Mouse (Mus musculus): ENCODE results near the gene Rubcnl.

Gene Rubcnl

DNA sequence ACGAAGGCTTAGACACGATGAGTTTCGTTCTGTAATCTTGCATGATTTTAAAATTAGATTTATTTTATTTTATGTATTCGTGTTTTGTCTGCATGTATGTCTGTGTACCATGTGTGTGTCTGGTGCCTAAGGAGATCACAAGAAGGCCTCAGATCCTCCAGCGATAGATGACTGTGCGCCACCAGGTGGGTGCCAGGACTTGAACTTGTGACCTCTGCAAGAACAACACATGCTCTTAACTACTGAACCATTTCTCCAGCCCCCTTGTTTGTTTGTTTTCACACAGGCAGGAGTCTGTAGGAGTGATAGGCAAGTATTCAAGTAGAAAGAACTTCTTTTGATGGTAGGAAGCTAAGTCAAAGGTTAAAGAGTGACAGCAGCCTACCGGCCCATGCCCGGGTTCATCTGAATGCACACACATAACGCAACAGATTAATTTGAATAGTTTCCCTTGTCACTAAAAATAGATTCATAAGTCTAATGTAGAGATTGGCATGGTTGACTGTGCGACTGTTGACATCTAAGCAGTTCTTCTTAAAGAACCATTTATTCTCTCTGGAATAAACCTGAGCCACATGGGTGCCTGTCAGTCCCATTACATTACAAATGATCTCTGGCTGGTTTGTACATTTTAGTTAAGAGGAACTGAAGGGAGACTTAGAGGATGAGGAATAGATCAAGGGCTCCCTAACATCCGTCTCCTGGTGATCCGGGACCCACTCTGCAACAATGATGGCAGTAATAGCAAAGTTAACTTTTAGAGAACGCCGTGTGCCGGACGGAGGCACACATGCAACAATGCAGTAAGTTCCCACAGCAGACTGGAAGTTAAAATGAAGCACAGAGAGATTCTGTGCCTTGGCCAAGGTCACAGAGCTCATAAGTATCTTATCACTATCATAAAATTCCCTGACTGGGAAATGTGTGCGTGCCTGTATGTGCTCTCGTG, 2.3 kb downstream of the Rubcnl start:
- DNase-seq (ENCODE audit: low spot score), result no peak

DNA sequence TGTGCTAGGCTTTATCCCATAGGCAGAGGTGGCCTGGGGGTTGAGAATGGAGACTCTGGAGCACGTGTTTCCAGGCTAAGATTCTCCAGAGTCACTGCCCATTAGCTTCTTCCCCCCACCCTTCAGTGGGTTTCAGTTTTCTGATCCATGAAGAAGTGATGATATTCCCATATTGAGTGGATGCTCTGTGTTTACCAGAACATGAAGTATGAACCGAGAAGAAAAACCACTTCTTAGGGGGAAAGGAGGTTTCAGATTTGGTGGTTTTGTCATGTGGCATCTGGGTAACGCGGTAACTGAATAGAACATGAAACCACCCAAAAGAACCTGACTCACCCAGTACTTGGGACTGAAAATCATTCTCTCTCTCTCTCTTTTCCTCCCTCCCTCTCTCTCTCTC, 3.0 kb downstream of the Rubcnl start:
- DNase-seq (ENCODE audit: low spot score), result no peak

DNA sequence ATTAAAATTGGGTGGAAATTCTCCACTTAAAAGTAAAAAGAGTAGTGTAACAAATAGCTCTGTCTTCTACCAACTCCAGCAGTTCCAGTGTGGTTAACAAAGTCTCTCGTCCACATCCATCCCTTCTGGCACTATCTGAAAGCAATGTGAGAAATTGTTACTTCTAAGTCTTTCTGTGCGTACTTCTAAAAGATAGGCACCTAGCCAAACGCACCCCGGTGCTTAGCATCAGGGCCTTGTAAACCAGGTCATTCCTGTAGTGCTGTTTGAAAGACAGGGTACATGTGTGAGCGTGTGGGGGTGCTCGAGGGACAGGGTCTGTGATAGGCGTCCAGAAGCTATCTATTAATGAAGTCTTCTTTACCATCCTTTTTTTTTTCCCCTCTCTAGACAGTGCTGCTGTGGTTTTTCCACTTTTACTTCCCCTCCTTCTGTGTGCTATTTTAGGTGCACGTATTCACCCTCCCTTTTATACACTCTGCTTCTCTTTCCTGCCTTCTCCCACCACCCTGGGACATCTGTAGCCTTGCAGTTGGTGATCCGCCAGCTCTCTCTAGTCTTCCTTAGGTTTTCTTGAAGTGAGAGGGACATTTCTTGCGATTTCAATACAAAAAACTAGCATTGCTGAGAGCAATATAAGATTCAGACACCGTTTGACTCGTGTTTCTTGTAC, 4.9 kb downstream of the Rubcnl start:
- DNase-seq (ENCODE audit: low spot score), result no peak

DNA sequence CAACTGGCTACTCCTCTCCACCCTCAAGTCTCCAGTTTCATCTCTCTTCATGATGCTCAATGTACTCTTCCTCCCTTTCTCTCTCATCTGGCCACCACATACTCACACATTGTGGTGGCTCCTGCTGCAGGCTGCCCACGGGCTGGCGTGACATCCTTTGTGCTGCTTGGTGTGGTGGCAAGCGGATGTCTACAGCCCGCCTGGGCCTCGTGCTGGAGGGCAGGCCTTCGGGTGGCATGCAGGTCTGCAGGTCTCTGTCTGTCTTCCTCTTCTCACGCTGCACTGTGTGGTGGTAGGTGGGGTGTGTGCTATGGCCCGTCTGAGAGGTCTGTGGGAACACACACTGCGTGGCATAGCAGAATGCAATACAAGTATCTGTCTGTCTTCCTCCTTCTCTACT, 6.7 kb downstream of the Rubcnl start:
- DNase-seq (ENCODE audit: low spot score), result no peak

DNA sequence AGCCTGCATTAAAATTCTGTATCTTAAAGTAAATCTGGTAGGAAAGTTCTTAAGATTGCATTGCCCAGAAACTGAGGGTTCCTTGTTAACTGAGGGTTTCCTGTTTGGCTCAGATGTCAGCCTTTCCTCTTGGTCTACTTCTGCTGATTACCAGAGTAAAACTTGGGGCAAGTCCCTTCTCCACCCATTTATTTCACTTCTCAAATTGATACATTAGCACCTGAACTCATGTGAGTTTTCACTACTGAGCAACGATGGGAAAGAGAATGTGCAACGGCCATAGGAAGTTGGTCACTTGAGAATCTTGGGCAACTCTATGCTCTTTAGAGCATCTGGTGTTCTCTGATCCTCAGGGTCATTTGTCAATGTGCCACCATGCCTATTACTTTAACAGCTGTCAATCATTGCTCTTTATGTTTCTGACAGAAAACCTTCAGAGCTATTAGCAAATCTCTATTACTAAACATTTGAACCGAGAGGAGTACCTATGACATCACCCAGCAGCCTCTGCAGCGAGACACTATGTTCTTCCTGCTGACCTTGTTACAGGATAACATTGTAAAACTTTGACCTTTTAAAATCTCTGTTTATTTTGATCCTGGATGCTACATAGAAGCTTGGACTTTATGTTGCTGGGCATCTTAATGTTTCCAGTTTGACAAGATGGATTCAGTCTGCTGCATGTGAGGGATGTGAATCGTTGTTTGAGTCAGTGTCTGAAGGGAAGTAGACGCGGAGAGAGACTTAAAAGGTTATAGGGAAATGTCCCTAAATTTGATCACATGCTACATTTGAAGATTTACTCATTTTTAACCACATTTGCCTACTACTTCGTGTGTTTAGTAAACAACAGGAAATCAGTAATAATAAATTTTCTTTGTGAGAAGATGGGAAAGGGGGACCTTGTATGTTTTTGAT, 9.2 kb downstream of the Rubcnl start:
- no peak for DNase-seq (ENCODE audit: low spot score)

DNA sequence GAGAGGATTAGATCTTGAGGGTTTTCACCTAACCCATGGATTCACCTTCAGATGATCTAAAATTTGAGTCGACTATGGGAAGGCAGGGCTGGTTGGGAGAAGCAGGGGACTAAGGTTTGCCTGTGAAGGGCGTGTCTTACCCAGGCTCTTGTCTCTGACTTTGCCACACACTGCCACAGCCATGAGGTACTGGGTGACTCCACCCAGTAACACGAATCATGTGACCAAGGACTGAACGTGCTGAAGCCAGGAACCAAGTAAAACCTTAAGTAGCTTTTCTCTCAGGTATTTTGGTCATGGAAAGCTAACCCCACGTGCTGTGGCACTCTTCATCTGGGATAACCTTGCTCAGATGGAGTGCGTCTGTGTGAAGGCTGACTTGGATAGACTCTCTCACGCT, 14.9 kb downstream of the Rubcnl start:
- no peak for DNase-seq (ENCODE audit: low spot score)

DNA sequence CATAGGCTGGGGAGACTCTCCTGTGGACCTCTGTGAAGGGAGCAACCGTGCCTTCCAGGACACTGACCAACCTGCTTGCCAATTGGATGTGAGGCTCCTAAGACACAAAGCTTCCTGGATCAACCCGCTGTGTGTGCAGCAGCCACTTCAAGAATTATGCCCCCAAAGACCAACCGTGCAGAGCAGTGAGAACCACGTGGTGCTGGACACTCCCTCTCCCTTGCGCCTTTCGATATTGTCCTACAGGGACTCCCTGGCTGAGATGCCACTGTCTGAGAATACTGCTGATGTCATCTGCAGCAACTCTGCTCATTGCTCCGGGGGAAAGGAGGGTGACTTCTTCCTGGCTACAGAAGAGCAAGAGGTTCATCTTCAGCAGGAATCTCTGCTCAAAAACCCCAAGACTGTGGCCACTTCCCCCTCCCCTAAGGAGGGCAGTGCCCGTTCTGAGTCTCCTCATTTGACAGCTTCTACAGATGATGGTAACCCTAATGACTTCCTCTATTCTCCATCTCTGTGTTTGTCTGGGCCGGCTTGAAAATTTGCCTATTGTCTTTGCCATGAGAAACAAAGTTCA, 16.3 kb downstream of the Rubcnl start:
- no peak for DNase-seq (ENCODE audit: low spot score)

DNA sequence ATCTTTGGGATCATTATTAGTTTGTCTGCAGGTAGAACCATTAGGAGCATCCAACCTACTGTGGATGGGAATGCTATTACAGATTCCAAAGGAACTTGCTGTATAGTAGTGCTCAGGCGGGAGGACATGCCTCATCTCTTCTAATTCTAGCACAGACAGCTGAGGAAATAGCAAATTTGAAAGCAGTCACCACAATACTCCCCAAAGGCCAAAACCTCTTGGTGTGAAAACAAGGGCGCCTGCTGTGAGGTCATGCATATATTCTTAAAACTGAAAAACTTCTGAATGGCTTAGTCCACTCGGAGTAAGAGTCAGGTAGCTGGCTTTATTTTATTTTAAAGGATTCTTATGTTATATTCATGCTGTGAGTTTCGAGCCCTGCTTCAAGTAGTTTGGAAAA, 16.9 kb downstream of the Rubcnl start:
- no peak for DNase-seq (ENCODE audit: low spot score)

DNA sequence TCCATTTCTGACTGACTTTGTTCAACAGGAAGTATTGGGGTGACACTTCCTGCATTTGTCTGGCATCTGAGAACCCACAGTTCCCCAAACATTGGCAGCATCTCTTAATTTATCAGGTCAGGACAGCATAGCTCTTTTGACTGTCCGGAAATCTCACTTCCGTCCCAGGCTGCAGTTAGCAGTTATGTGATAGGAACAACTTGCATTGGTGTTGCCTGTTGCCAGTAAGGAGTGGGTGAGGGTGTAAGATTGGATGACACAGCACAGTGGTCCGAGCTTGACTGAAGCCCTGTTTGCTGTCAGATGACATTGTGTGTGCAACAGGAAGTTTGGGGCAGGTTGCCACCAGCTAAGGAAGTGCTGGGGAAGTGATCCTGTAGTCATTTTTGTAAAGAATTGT, 18.4 kb downstream of the Rubcnl start:
- no peak for DNase-seq (ENCODE audit: low spot score)

DNA sequence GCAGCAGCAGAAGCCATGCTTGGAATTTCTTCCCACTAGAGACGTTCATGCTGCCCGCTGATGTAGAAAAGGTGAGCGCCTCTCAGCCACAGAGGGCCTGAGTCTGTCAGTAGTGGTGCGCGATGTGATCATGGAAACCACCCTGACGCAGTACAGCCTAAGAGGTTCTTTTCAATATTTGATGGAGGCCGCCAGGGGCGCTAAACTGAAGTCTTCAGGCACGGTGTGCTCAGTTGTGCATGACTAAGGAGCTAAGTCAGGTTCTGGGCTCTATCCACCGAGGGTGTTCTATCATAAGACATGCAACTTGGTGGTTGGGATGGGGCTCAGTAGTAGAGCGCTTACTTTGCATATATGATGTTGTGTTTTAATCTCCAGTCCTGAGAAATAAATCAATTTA, 19.6 kb downstream of the Rubcnl start:
- DNase-seq (ENCODE audit: low spot score), result peak; percentile 38

DNA sequence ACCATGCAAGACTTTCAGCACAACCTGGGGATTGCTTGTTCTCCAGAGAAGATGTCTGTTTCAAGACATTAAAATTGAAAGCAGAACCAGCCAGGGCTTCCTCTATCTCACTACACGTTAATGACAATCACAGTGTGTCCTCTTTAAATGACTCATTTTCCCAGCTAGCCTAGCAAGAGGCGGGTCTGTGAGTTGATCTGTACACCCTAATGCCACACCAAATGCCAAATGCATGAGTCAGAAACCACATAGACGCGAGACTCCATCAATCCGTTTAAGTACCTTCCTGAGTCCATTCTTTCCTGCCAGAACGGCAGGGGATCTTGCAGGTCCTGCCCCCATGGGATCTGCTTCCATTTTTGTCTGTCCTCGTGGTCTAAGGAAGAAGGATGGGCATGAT, 29.4 kb downstream of the Rubcnl start:
- no peak for DNase-seq (ENCODE audit: low spot score)

DNA sequence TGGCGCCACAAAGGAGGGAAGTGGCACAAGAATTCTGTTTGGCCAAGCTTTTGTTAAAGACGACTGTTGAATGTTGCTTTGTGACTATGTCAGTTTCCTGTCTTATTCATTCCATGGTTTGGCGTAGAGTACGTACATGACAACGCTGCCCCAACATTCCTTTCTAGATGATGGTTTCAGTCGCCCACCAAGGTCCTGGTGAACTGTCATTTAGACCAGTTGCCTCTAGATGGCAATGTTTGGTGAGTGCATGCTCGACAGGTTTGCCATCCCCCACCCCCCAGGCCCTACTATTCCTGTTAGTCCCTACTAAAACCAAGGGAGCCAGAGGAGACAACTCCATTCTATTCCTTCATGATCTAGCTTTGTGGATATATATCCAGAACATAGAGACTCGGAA, 36.6 kb downstream of the Rubcnl start:
- DNase-seq (ENCODE audit: low spot score), result peak; percentile 12

DNA sequence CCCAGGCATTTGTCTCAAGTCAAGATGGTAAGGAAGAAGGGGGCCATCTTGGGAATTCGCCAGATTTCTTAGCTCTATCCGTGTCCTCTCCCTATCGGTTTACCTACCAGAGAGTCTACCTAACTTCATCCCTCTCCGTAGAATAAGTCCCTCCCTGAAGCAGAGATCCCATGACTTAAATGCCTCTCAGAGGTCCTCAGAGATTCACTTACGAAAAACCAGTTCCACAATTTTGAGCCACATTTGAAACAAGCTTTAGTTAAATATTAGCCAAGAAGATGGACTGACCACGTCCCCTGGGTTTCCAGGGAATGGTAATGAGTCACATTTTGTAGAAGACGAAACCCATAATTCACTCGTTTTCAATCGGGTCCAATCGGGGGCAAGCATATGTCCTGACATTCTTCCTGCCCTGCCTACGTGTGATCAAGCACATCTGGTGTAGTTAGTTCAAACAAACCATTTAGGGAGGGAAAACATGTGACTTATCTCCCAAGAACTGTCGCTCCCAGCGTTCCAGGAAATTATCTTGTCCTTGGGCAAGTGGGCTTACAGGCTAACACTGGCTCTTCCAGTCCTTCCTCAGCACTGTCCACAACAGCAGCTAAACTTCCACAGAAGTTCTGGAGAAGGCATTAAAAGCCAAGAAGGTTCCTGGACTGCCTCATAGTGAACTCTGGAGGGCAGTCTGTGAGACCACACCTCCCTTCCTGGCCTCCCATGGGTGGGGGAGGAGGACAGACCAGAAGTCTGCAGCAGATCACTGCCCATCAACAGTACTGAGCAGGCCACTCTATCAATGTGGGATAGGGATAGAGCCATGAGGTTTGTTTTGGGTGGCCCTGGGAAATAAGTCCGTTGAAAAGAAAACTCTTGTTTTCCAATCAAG, 38.9 kb downstream of the Rubcnl start:
- DNase-seq (ENCODE audit: low spot score), result no peak

DNA sequence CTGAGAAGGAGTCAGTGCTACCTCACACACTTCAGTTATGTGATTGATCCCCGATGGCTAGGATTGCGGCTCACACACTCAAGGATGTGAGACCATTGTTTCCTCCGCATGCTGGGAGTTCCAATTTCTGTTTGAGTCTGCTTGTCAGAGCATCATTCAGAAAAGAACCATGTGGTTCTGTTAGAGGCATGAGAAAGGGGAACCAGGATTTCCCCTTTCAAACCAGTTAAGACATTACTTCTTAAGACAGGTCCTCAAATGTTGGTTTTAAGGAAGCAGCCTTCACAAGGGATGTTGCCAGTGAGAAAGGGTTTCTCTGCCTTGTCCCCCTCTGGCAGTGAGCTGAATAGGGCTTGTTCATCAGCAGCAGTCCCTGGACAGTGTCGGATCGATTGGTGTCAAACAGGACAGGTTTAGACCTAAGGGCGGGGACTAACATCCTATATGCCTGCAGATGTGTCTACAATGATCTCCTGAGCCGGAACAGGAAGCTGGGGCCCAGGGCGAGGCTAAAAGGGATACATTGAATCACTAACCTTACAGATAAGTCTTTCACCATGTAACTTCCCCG, 41.1 kb downstream of the Rubcnl start:
- no peak for DNase-seq (ENCODE audit: low spot score)

DNA sequence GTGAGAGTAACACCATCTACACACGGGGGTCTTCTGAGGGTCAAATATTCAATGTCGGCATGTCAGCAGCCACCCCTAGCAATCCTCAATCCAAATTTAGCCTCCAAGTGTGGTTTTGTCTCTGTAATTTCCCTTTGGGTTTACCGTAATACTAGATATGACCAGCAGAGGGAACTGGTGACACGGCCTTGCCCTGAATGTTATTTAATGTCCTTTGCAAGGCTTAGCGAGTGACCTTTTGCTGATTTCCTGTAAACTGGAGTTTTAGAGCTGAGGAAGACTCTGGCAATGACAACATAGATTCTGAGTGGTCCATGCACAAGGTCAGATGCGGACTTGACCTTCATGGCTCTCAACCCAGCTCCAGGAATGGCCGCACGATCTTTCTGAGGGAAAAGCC, 44.7 kb downstream of the Rubcnl start:
- peak; percentile 80 for DNase-seq (ENCODE audit: low spot score)

DNA sequence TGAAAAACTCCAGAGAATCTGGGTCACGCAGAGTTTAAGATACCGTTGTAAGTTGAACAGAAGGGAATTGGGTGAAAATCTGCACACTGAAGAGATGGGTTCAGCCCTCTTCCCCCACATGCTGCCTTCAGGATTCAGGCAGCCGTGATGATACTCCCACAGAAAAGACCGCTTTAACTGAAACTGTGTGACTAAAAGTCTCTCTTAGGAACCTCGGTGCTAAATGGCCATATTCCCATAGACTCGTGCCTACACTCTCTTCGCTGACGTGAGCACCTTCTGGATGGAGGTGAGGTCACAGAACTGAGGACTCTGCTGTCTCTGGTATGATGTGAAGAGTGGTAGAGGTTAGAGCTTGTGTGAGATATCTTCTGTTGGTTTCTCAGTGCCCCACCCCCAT, 48.1 kb downstream of the Rubcnl start:
- DNase-seq (ENCODE audit: low spot score), result no peak

DNA sequence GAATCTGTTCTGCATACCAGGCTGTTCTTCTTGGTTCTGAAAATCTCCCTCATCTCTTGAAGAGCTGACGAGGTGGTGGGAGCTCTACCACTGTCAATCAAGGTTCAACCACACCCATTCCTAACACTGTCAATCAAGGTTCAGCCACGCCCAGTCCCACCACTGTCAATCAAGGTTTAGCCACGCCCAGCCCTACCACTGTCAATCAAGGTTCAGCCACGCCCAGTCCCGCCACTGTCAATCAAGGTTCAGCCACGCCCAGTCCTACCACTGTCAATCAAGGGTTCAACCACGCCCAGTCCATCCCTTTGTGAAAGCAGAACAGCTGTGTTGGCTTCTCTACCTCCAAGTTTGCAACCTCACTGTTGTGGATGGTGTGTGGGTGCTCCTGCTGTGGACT, 48.7 kb downstream of the Rubcnl start:
- DNase-seq (ENCODE audit: low spot score), result no peak

DNA sequence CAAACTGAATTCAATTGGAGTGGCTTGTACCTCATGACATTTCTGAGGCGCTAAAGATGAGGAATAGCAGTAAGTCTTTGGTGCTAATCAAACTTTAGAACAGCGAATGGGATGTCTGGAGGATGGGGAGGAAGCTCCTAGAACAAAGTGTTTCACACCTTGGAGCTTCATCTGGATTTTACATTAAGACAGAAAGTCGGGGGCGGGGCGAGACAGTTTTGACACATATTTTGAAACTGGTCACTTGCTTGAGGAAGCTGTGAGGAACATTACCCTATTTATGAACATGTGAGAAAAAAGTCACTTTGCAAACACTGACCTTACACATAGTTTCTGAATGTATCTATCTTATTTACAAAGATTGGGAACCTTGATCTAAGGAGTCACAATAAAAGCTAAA, 49.4 kb downstream of the Rubcnl start:
- DNase-seq (ENCODE audit: low spot score), result no peak

DNA sequence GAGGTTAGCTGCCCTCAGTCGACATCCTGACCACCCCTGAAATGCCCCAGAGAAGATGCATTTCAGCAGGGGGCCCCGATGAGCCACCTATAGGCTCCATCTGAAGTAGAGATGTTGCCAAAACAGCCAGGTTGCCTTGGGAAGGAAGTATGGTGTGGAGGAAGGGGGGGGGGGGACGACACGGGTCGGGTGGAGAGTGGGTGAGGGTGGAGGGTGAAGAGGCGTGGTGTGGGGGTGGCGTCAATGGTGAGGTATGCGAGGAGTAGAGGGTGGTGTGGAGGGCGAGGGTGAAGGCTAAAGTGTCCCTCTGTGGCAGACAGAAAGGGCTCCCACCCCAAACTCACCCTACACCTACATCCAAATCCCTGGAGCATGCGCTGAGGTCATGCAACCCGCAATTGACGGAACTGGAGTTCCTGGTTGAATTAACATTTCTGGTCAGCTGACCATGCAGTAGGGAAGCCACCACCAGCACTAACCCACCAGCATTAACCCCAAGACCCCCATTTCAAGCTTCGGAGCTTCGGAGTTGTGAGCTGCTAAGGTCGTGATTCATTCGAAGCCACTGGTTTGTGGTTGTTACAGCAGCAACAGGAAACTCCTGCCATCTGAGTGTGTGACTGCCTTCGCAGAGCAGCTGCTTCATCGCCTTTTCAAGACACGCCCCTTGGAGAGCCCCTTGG, 52.7 kb downstream of the Rubcnl start:
- no peak for DNase-seq (ENCODE audit: low spot score)

DNA sequence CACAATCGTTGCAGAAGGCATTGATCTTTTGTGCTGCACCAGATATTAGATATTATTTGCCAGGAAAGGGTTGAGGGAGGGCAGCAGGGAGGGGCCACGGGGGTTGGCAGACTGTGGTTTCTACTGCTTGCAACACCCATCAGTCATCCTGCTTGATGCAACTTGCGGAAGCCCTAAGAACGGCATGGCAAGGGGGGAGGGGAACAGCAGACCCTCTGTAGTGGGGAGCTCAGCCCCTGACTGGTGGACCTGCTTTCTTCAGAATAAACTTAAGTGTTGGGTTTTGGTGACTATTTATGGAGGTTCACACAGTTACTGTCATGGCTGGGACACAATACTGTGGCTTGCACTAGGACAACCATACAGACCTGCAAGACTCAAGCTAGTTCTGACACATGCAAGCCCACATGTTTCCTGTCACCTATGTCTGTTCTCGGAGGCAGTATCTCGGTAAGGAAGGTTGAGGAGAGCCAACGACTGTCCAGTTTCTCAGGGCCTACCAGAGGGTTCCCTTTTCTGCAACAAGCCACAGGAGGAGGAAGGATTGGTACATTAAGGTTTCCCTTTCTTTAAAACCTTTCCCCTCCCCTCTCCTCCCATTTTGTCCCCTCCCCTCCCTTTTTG, 53.6 kb downstream of the Rubcnl start:
- no peak for DNase-seq (ENCODE audit: low spot score)

All from embryo, embryonic 10.5 days (tissue).